Mouse (Mus musculus): ENCODE results near the gene Epb41l2.

Gene Epb41l2

GRCm38 (mm10) chr10:25321198-25321597 is 38.4 kb upstream of the Epb41l2 start:
- Histone ChIP-seq H3K36me3 (ENCODE audit: insufficient read depth, low read length) (no peaks in the 10 kb centered on the region), H3K4me1 (replicated peaks; ENCODE audit: low read depth, low read length) (peaks cover 44% of the 10 kb centered on the region), H3K27me3 (ENCODE audit: insufficient read depth, low read length) (no peaks in the 10 kb centered on the region), H3K9me3 (ENCODE audit: low read length) (no peaks in the 10 kb centered on the region), H3K4me3 (replicated peaks; ENCODE audit: low read length) (no peak overlapping the region)
- TF ChIP-seq CTCF (conservative IDR thresholded peaks at IDR 0.05; ENCODE audit: low read length) (no peak), NANOG (IDR thresholded peaks at IDR 0.05; ENCODE audit: borderline replicate concordance, low read length) (no peak), POU5F1 (IDR thresholded peaks at IDR 0.05; ENCODE audit: borderline replicate concordance, low read length) (no peak)

GRCm38 (mm10) chr10:25325690-25326089 is 33.9 kb upstream of the Epb41l2 start:
- TF ChIP-seq NANOG (IDR thresholded peaks at IDR 0.05; ENCODE audit: borderline replicate concordance, low read length) (no peak), POU5F1 (IDR thresholded peaks at IDR 0.05; ENCODE audit: borderline replicate concordance, low read length) (no peak), CTCF (conservative IDR thresholded peaks at IDR 0.05; ENCODE audit: low read length) (no peak)
- Histone ChIP-seq H3K4me1 (replicated peaks; ENCODE audit: low read depth, low read length) (peaks cover 14% of the 10 kb centered on the region), H3K36me3 (ENCODE audit: insufficient read depth, low read length) (no peaks in the 10 kb centered on the region), H3K4me3 (replicated peaks; ENCODE audit: low read length) (no peak overlapping the region), H3K27me3 (ENCODE audit: insufficient read depth, low read length) (no peaks in the 10 kb centered on the region), H3K9me3 (ENCODE audit: low read length) (no peaks in the 10 kb centered on the region)

GRCm38 (mm10) chr10:25327511-25327910 is 32.1 kb upstream of the Epb41l2 start:
- TF ChIP-seq POU5F1 (IDR thresholded peaks at IDR 0.05; ENCODE audit: borderline replicate concordance, low read length): no peak
- no peak for TF ChIP-seq NANOG (IDR thresholded peaks at IDR 0.05; ENCODE audit: borderline replicate concordance, low read length)
- no peak for TF ChIP-seq CTCF (conservative IDR thresholded peaks at IDR 0.05; ENCODE audit: low read length)
- no peaks in the 10 kb centered on the region for H3K36me3 ChIP-seq (ENCODE audit: insufficient read depth, low read length)
- H3K4me1 ChIP-seq (replicated peaks; ENCODE audit: low read depth, low read length): peaks cover 5% of the 10 kb centered on the region; the same call in 1 of the 2 replicates
- no peaks in the 10 kb centered on the region for H3K9me3 ChIP-seq (ENCODE audit: low read length)
- no peaks in the 10 kb centered on the region for H3K27me3 ChIP-seq (ENCODE audit: insufficient read depth, low read length)
- H3K4me3 ChIP-seq (replicated peaks; ENCODE audit: low read length): no peak overlapping the region

GRCm38 (mm10) chr10:25330094-25330493 is 29.5 kb upstream of the Epb41l2 start:
- no peaks in the 10 kb centered on the region for H3K36me3 ChIP-seq (ENCODE audit: insufficient read depth, low read length)
- no peaks in the 10 kb centered on the region for H3K27me3 ChIP-seq (ENCODE audit: insufficient read depth, low read length)
- TF ChIP-seq CTCF (conservative IDR thresholded peaks at IDR 0.05; ENCODE audit: low read length) (no peak), NANOG (IDR thresholded peaks at IDR 0.05; ENCODE audit: borderline replicate concordance, low read length) (no peak), POU5F1 (IDR thresholded peaks at IDR 0.05; ENCODE audit: borderline replicate concordance, low read length) (no peak)
- peaks cover 5% of the 10 kb centered on the region; the same call in 1 of the 2 replicates for H3K4me1 ChIP-seq (replicated peaks; ENCODE audit: low read depth, low read length)
- H3K4me3 ChIP-seq (replicated peaks; ENCODE audit: low read length): no peak overlapping the region
- H3K9me3 ChIP-seq (ENCODE audit: low read length): no peaks in the 10 kb centered on the region

GRCm38 (mm10) chr10:25331321-25332049 is 28.1 kb upstream of the Epb41l2 start:
- H3K9me3 ChIP-seq (ENCODE audit: low read length): no peaks in the 10 kb centered on the region
- no peak overlapping the region for H3K4me3 ChIP-seq (replicated peaks; ENCODE audit: low read length)
- TF ChIP-seq POU5F1 (IDR thresholded peaks at IDR 0.05; ENCODE audit: borderline replicate concordance, low read length): no peak
- TF ChIP-seq CTCF (conservative IDR thresholded peaks at IDR 0.05; ENCODE audit: low read length): no peak
- no peak for TF ChIP-seq NANOG (IDR thresholded peaks at IDR 0.05; ENCODE audit: borderline replicate concordance, low read length)
- no peaks in the 10 kb centered on the region for H3K36me3 ChIP-seq (ENCODE audit: insufficient read depth, low read length)
- peaks cover 12% of the 10 kb centered on the region for H3K4me1 ChIP-seq (replicated peaks; ENCODE audit: low read depth, low read length)
- no peaks in the 10 kb centered on the region for H3K27me3 ChIP-seq (ENCODE audit: insufficient read depth, low read length)

GRCm38 (mm10) chr10:25333390-25334079 is 26.1 kb upstream of the Epb41l2 start:
- Histone ChIP-seq H3K9me3 (ENCODE audit: low read length) (no peaks in the 10 kb centered on the region), H3K4me3 (replicated peaks; ENCODE audit: low read length) (no peak overlapping the region), H3K36me3 (ENCODE audit: insufficient read depth, low read length) (no peaks in the 10 kb centered on the region), H3K4me1 (replicated peaks; ENCODE audit: low read depth, low read length) (peaks cover 13% of the 10 kb centered on the region), H3K27me3 (ENCODE audit: insufficient read depth, low read length) (no peaks in the 10 kb centered on the region)
- TF ChIP-seq CTCF (conservative IDR thresholded peaks at IDR 0.05; ENCODE audit: low read length): no peak
- no peak for TF ChIP-seq POU5F1 (IDR thresholded peaks at IDR 0.05; ENCODE audit: borderline replicate concordance, low read length)
- no peak for TF ChIP-seq NANOG (IDR thresholded peaks at IDR 0.05; ENCODE audit: borderline replicate concordance, low read length)

- H3K9me3 ChIP-seq (ENCODE audit: low read length): no peaks in the 10 kb centered on the region
- no peaks in the 10 kb centered on the region for H3K27me3 ChIP-seq (ENCODE audit: insufficient read depth, low read length)
- peaks cover 12% of the 10 kb centered on the region for H3K4me1 ChIP-seq (replicated peaks; ENCODE audit: low read depth, low read length)
- TF ChIP-seq POU5F1 (IDR thresholded peaks at IDR 0.05; ENCODE audit: borderline replicate concordance, low read length) (no peak), NANOG (IDR thresholded peaks at IDR 0.05; ENCODE audit: borderline replicate concordance, low read length) (no peak)
- no peak overlapping the region for H3K4me3 ChIP-seq (replicated peaks; ENCODE audit: low read length)
- no peaks in the 10 kb centered on the region for H3K36me3 ChIP-seq (ENCODE audit: insufficient read depth, low read length)
Measured at GRCm38 (mm10) chr10:25340675-25341074, 18.9 kb upstream of the Epb41l2 start.

GRCm38 (mm10) chr10:25342801-25343200 is 16.8 kb upstream of the Epb41l2 start:
- H3K9me3 ChIP-seq (ENCODE audit: low read length): no peaks in the 10 kb centered on the region
- H3K27me3 ChIP-seq (ENCODE audit: insufficient read depth, low read length): no peaks in the 10 kb centered on the region
- no peak overlapping the region for H3K4me3 ChIP-seq (replicated peaks; ENCODE audit: low read length)
- H3K36me3 ChIP-seq (ENCODE audit: insufficient read depth, low read length): no peaks in the 10 kb centered on the region
- H3K4me1 ChIP-seq (replicated peaks; ENCODE audit: low read depth, low read length): peaks cover 5% of the 10 kb centered on the region; the same call in 1 of the 2 replicates
- TF ChIP-seq POU5F1 (IDR thresholded peaks at IDR 0.05; ENCODE audit: borderline replicate concordance, low read length): no peak
- no peak for TF ChIP-seq NANOG (IDR thresholded peaks at IDR 0.05; ENCODE audit: borderline replicate concordance, low read length)
- no peak for TF ChIP-seq CTCF (conservative IDR thresholded peaks at IDR 0.05; ENCODE audit: low read length)

All from E14TG2a.4 (cell line).